In the genomic region with DNA sequence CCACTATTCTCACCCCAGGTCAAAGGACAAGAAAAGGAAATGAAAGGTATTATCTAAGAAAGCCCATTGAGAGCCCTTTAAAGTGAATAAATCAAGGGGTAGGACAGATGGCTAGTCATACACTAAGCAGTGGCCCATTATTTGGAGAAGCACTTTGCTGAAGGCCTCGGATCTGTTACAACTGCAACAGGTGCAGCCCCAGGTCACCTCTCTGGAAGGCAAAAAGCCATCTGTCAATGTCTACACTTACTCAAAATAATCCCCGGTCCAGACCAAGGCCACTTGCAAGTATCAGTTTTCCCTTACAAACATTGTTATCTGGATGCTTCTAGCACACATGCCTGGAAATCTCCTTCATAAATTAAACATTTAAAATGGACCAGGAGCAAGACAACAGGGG, we compare ENCODE assay signal across 27 mouse cellular contexts. TPM values are rescaled to one million over a fixed set of nuclear protein-coding genes. Genes with fewer than 3 reads are reported as not detected.
DNase-seq lines count a peak whose midpoint lies in the region; ATAC-seq and TF ChIP-seq lines count a peak whose summit lies in the region.
"Had no signal": no experiment of that assay in that cellular context is flagged by ENCODE, and none has a peak within 500 bp of the region (broad histone marks: within the 10 kb centered on the region; RNA-seq: fewer than 3 reads in every experiment).

No protein-coding gene starts in this region.

- no peaks in the 10 kb centered on the region for H3K79me2 ChIP-seq in myocyte (ENCODE audit: control insufficient read depth, insufficient read depth)

- H3K36me3 ChIP-seq in limb, embryonic 14.5 days (ENCODE audit: control insufficient read depth, insufficient read depth, low read length), result no peaks in the 10 kb centered on the region
- H3K36me3 ChIP-seq in limb, embryonic 10.5 days, result no peaks in the 10 kb centered on the region
- no peaks in the 10 kb centered on the region for H3K36me3 ChIP-seq in myocyte (ENCODE audit: control insufficient read depth, insufficient read depth)
- H3K36me3 ChIP-seq: embryonic facial prominence, embryonic 15.5 days; forebrain, embryonic 10.5 days; forebrain, embryonic 12.5 days had no signal

- WGBS in limb, embryonic 14.5 days, result 69% methylated on average over 2 of the region's 2 CpGs
- WGBS in limb, embryonic 10.5 days, result 78% methylated on average over 2 of the region's 2 CpGs

- no peak overlapping the region for H3K27ac ChIP-seq in limb, embryonic 14.5 days (replicated peaks; ENCODE audit: low read depth, low read length)
- H3K27ac ChIP-seq in limb, embryonic 10.5 days, result no peak overlapping the region
- H3K27ac ChIP-seq: embryonic facial prominence, embryonic 15.5 days; forebrain, embryonic 10.5 days; forebrain, embryonic 12.5 days had no signal

- intact Hi-C loops in heart, postnatal 25 days (cut with DNase I), result no loop called here

- DNase-seq in heart, adult 11 months, result peak; percentile 56
- DNase-seq in heart, postnatal 25 days (ENCODE audit: low spot score), result no peak
- DNase-seq in limb, embryonic 14.5 days (ENCODE audit: low spot score), result no peak
- no peak for DNase-seq in limb, embryonic 10.5 days (ENCODE audit: low spot score)
- DNase-seq in cerebellum, adult 18-20 months, result no peak
- no peak for DNase-seq in lung, postnatal 4 days
- DNase-seq: adrenal gland, adult 2 months; adrenal gland, postnatal 10 days; adrenal gland, postnatal 25 days; cerebellum, adult 11 months; cerebellum, adult 2 months; cerebellum, adult 9-10 months; cerebellum, postnatal 10 days; cerebellum, postnatal 25 days had no signal

- peak; percentile 70; the same call in 1 of the 2 replicates for ATAC-seq in limb, embryonic 14.5 days (ENCODE audit: low FRiP score, low read depth)
- ATAC-seq: forebrain, embryonic 14.5 days; forebrain, embryonic 16.5 days had no signal

- H3K4me1 ChIP-seq in limb, embryonic 14.5 days (ENCODE audit: control insufficient read depth, insufficient read depth, low read length), result no peaks in the 10 kb centered on the region
- no peaks in the 10 kb centered on the region for H3K4me1 ChIP-seq in limb, embryonic 10.5 days
- H3K4me1 ChIP-seq: embryonic facial prominence, embryonic 15.5 days; forebrain, embryonic 12.5 days had no signal

- H3K9me3 ChIP-seq in limb, embryonic 14.5 days (ENCODE audit: control insufficient read depth, low read length), result no peaks in the 10 kb centered on the region
- H3K9me3 ChIP-seq in limb, embryonic 10.5 days (replicated peaks), result no peaks in the 10 kb centered on the region
- H3K9me3 ChIP-seq: embryonic facial prominence, embryonic 15.5 days; forebrain, embryonic 10.5 days; forebrain, embryonic 12.5 days had no signal

- TF ChIP-seq POLR2A in limb, embryonic 14.5 days (IDR thresholded peaks at IDR 0.05; ENCODE audit: borderline replicate concordance, extremely low read depth, insufficient read depth, insufficient read length), result no peak
- no peak for TF ChIP-seq POLR2A in myocyte (IDR thresholded peaks at IDR 0.05; ENCODE audit: insufficient read length, low read depth)

- H3K9ac ChIP-seq in limb, embryonic 14.5 days (ENCODE audit: low read depth, low read length, severe bottlenecking), result no peak overlapping the region
- H3K9ac ChIP-seq: embryonic facial prominence, embryonic 15.5 days; forebrain, embryonic 12.5 days had no signal

- H3ac ChIP-seq in myocyte (ENCODE audit: control insufficient read depth, insufficient read length), result no peak overlapping the region

- H3K4me2 ChIP-seq in limb, embryonic 14.5 days (replicated peaks; ENCODE audit: low read depth, low read length, severe bottlenecking), result no peak overlapping the region
- no peak overlapping the region for H3K4me2 ChIP-seq in myocyte (ENCODE audit: low read depth)
- H3K4me2 ChIP-seq: embryonic facial prominence, embryonic 15.5 days; forebrain, embryonic 12.5 days had no signal

- no peak overlapping the region for H3K4me3 ChIP-seq in limb, embryonic 14.5 days (replicated peaks; ENCODE audit: low read length)
- H3K4me3 ChIP-seq in limb, embryonic 10.5 days, result no peak overlapping the region
- no peak overlapping the region for H3K4me3 ChIP-seq in myocyte
- H3K4me3 ChIP-seq: embryonic facial prominence, embryonic 15.5 days; erythroblast, embryonic 14.5 days; forebrain, embryonic 10.5 days; forebrain, embryonic 12.5 days had no signal

- no peaks in the 10 kb centered on the region for H3K27me3 ChIP-seq in limb, embryonic 14.5 days (ENCODE audit: control insufficient read depth, insufficient read depth, low read length)
- no peaks in the 10 kb centered on the region for H3K27me3 ChIP-seq in limb, embryonic 10.5 days (ENCODE audit: low read depth, poor library complexity, severe bottlenecking)
- H3K27me3 ChIP-seq in myocyte (ENCODE audit: control insufficient read depth, insufficient read depth, insufficient read length), result no peaks in the 10 kb centered on the region
- H3K27me3 ChIP-seq: embryonic facial prominence, embryonic 15.5 days; forebrain, embryonic 12.5 days had no signal

TF ChIP-seq in myocyte, 11 proteins besides CTCF, POLR2A, EP300 and RAD21:
- TF ChIP-seq MAX (IDR thresholded peaks at IDR 0.05; ENCODE audit: low read depth) (no peak), CEBPB (IDR thresholded peaks at IDR 0.05; ENCODE audit: insufficient read depth, poor library complexity, severe bottlenecking) (no peak), E2F4 (IDR thresholded peaks at IDR 0.05; ENCODE audit: insufficient read depth) (no peak), POLR2AphosphoS2 (IDR thresholded peaks at IDR 0.05; ENCODE audit: insufficient read length, low read depth) (no peak), TCF12 (IDR thresholded peaks at IDR 0.05; ENCODE audit: insufficient read depth, poor library complexity, severe bottlenecking) (peak; percentile 64), REST (IDR thresholded peaks at IDR 0.05; ENCODE audit: insufficient read depth, insufficient read length) (no peak), USF1 (IDR thresholded peaks at IDR 0.05; ENCODE audit: low read depth) (no peak), MYOG (IDR thresholded peaks at IDR 0.05; ENCODE audit: control insufficient read depth in 1 of 3, insufficient read depth in 1 of 3, insufficient read length in 2 of 3, low read depth in 2 of 3) (peak in 2 of 3 experiments; percentile 56 to 66), SRF (IDR thresholded peaks at IDR 0.05; ENCODE audit: control insufficient read depth, insufficient read length, low read depth) (no peak), TCF3 (IDR thresholded peaks at IDR 0.05; ENCODE audit: insufficient read length, low read depth) (no peak), MYOD1 (IDR thresholded peaks at IDR 0.05; ENCODE audit: control insufficient read depth in 1 of 3, insufficient read length in 2 of 3, low read depth in 2 of 3) (peak; percentile 42 to 85 (median 77))

RNA-seq across cellular contexts. Expression of a gene that starts 10.0 kb away (rescaled TPM):
- total RNA-seq in heart, postnatal 25 days (2021), result not detected
- not detected in 2 replicates for polyA plus RNA-seq in limb, embryonic 14.5 days (2012; rRNA removed)
- polyA plus RNA-seq in limb, embryonic 14.5 days (2014; fragmentation: Nextera tagmentation; extraction: Ambion mirVana), result not detected in 2 replicates
- polyA plus RNA-seq in limb, embryonic 10.5 days (2016; fragmentation: Nextera tagmentation; extraction: Ambion mirVana), result not detected in 2 replicates
- not detected for polyA plus RNA-seq in myocyte (2012; fragmentation: generic; extraction: Trizol)
- total RNA-seq: adrenal gland, adult 2 months; adrenal gland, postnatal 10 days; adrenal gland, postnatal 25 days; adrenal gland, postnatal 4 days; MEL had no signal
- polyA plus RNA-seq: adrenal gland, adult 2 months; brain, embryonic 14.5 days; C2C12; cerebellum, adult 2 months; cortical plate, adult 2 months; embryonic facial prominence, embryonic 11.5 days; embryonic facial prominence, embryonic 15.5 days; erythroblast, embryonic 14.5 days; forebrain, embryonic 10.5 days; forebrain, embryonic 12.5 days; forebrain, embryonic 14.5 days; forebrain, embryonic 16.5 days had no signal

RNA-seq across cellular contexts. Expression of a gene that starts 22.7 kb away (rescaled TPM):
- total RNA-seq in heart, postnatal 25 days (2021), result not detected
- 1.6 and 1.7 TPM in 2 replicates for polyA plus RNA-seq in limb, embryonic 14.5 days (2012; rRNA removed)
- polyA plus RNA-seq in limb, embryonic 14.5 days (2014; fragmentation: Nextera tagmentation; extraction: Ambion mirVana), result 1.9 and 2.0 TPM in 2 replicates
- polyA plus RNA-seq in limb, embryonic 10.5 days (2016; fragmentation: Nextera tagmentation; extraction: Ambion mirVana), result 0.31 and 0.65 TPM in 2 replicates
- not detected for polyA plus RNA-seq in myocyte (2012; fragmentation: generic; extraction: Trizol)
- total RNA-seq: adrenal gland, postnatal 10 days; adrenal gland, postnatal 25 days; adrenal gland, postnatal 4 days; MEL had no signal
- polyA plus RNA-seq: adrenal gland, adult 2 months; cerebellum, adult 2 months; cortical plate, adult 2 months; erythroblast, embryonic 14.5 days; forebrain, embryonic 12.5 days; forebrain, embryonic 14.5 days; forebrain, embryonic 16.5 days had no signal

RNA-seq across cellular contexts. Expression of a gene that starts 36.3 kb away (rescaled TPM):
- total RNA-seq in heart, postnatal 25 days (2021), result 10 to 100 TPM; 27.2 to 34.1 TPM
- 11.7 and 13.3 TPM in 2 replicates for polyA plus RNA-seq in limb, embryonic 14.5 days (2012; rRNA removed)
- 15.9 and 18.5 TPM in 2 replicates for polyA plus RNA-seq in limb, embryonic 14.5 days (2014; fragmentation: Nextera tagmentation; extraction: Ambion mirVana)
- polyA plus RNA-seq in limb, embryonic 10.5 days (2016; fragmentation: Nextera tagmentation; extraction: Ambion mirVana), result 9.8 and 10.6 TPM in 2 replicates
- 5.3 TPM for polyA plus RNA-seq in myocyte (2012; fragmentation: generic; extraction: Trizol)
